Mouse (Mus musculus) MEL (cell line): ENCODE results near the gene Tfap4. TPM values are rescaled to one million over a fixed set of nuclear protein-coding genes. Genes with fewer than 3 reads are reported as not detected.

Experiments
- DNase-seq: peaks from one replicate; pipeline ENCODE4 v3.0.0; 2011; ENCODE audit warnings: low read depth, low spot score
- H3K27ac ChIP-seq: 2 replicates; pipeline ENCODE4 v1.5.1; 2012; ENCODE audit warnings: low read depth, mild to moderate bottlenecking, control low read depth, low read length, moderate library complexity; ENCODE audit not compliant: control insufficient read depth
- H3K27me3 ChIP-seq, 2 experiments: fragments of 150-350 bp in 1 of 2; sonication (generic) in 1 of 2; 2 replicates each; pipeline ENCODE4 v1.6.1; 2012; ENCODE audit warnings: low read length in 2 of 2, mild to moderate bottlenecking in 2 of 2, improper control_type of control experiment in 1 of 2, moderate library complexity in 1 of 2; ENCODE audit not compliant: insufficient read depth in 2 of 2, control insufficient read depth in 1 of 2
- H3K36me3 ChIP-seq, 2 experiments: 2 replicates each; pipeline ENCODE4 v1.6.1; 2012 to 2014; ENCODE audit warnings: low read length in 2 of 2, improper control_type of control experiment in 1 of 2, inconsistent platforms in 1 of 2, mild to moderate bottlenecking in 1 of 2; ENCODE audit not compliant: insufficient read depth in 2 of 2, control insufficient read depth in 1 of 2
- H3K4me1 ChIP-seq, 2 experiments: fragments of 150-350 bp in 1 of 2; sonication (generic) in 1 of 2; 2 replicates each; pipeline ENCODE4 v1.6.1; 2012; ENCODE audit warnings: low read length in 2 of 2, improper control_type of control experiment in 1 of 2, mild to moderate bottlenecking in 1 of 2; ENCODE audit not compliant: insufficient read depth in 2 of 2, control insufficient read depth in 1 of 2
- H3K4me3 ChIP-seq, 2 experiments: fragments of 150-350 bp in 1 of 2; sonication (generic) in 1 of 2; 2 replicates each; pipeline ENCODE4 v1.5.1; 2012; ENCODE audit warnings: low read depth in 2 of 2, low read length in 2 of 2, mild to moderate bottlenecking in 2 of 2, moderate library complexity in 2 of 2, control low read depth in 1 of 2, improper control_type of control experiment in 1 of 2; ENCODE audit not compliant: control insufficient read depth in 1 of 2, insufficient read depth in 1 of 2
- H3K79me2 ChIP-seq: 2 replicates; pipeline ENCODE4 v1.6.1; 2012; ENCODE audit warnings: mild to moderate bottlenecking, low read length, moderate library complexity; ENCODE audit not compliant: control insufficient read depth, poor library complexity, insufficient read depth
- H3K9ac ChIP-seq: 2 replicates; pipeline ENCODE4 v1.6.1; 2012; ENCODE audit warnings: low read depth, mild to moderate bottlenecking, control low read depth, low read length, moderate library complexity; ENCODE audit not compliant: control insufficient read depth, poor library complexity, severe bottlenecking
- H3K9me3 ChIP-seq: fragments of 150-350 bp; sonication (generic); replicated peaks from 2 replicates; pipeline ENCODE4 v1.6.1; 2012; ENCODE audit warnings: mild to moderate bottlenecking, low read length, improper control_type of control experiment, moderate library complexity; ENCODE audit not compliant: insufficient read depth
- BHLHE40 ChIP-seq: IDR thresholded peaks from 2 replicates; pipeline ENCODE4 v1.6.1; 2012; ENCODE audit warnings: low read depth, mild to moderate bottlenecking, inconsistent platforms, low read length, improper control_type of control experiment, borderline replicate concordance
- CHD2 ChIP-seq: IDR thresholded peaks from 2 replicates; pipeline ENCODE4 v1.6.1; 2011; ENCODE audit warnings: low read length, improper control_type of control experiment
- E2F4 ChIP-seq: IDR thresholded peaks from 2 replicates; pipeline ENCODE4 v1.6.1; 2011; ENCODE audit warnings: low read depth, low read length, improper control_type of control experiment, borderline replicate concordance
- EP300 ChIP-seq, 2 experiments: IDR thresholded peaks; 2 replicates each; pipeline ENCODE4 v1.6.1; 2011; ENCODE audit warnings: improper control_type of control experiment in 2 of 2, low read length in 2 of 2, low read depth in 1 of 2, mild to moderate bottlenecking in 1 of 2
- GATA1 ChIP-seq: IDR thresholded peaks from 2 replicates; pipeline ENCODE4 v1.6.1; 2011; ENCODE audit warnings: low read depth, low read length, improper control_type of control experiment
- KAT2A ChIP-seq: conservative IDR thresholded peaks from 2 replicates; pipeline ENCODE4 v1.6.1; 2012; ENCODE audit warnings: low read depth, low read length, improper control_type of control experiment, inconsistent platforms
- MAFK ChIP-seq: IDR thresholded peaks from 2 replicates; pipeline ENCODE4 v1.6.1; 2011; ENCODE audit warnings: low read depth, mild to moderate bottlenecking, low read length, improper control_type of control experiment, borderline replicate concordance
- MAZ ChIP-seq: IDR thresholded peaks from 2 replicates; pipeline ENCODE4 v1.6.1; 2012; ENCODE audit warnings: low read depth, mild to moderate bottlenecking, inconsistent platforms, low read length, improper control_type of control experiment
- MXI1 ChIP-seq: IDR thresholded peaks from 2 replicates; pipeline ENCODE4 v1.6.1; 2011; ENCODE audit warnings: mild to moderate bottlenecking, low read depth, low read length, improper control_type of control experiment
- MYB ChIP-seq: IDR thresholded peaks from 2 replicates; pipeline ENCODE4 v1.6.1; 2011; ENCODE audit warnings: mild to moderate bottlenecking, low read depth, low read length, improper control_type of control experiment
- MYC ChIP-seq: IDR thresholded peaks from 2 replicates; pipeline ENCODE4 v1.6.1; 2011; ENCODE audit warnings: low read depth, mild to moderate bottlenecking, low read length, improper control_type of control experiment, moderate library complexity
- NELFE ChIP-seq: IDR thresholded peaks from 2 replicates; pipeline ENCODE4 v1.6.1; 2011; ENCODE audit warnings: low read depth, low read length, improper control_type of control experiment
- NRF1 ChIP-seq: IDR thresholded peaks from 2 replicates; pipeline ENCODE4 v1.6.1; 2014; ENCODE audit warnings: low read depth, mild to moderate bottlenecking, inconsistent platforms, low read length, improper control_type of control experiment, moderate library complexity; ENCODE audit not compliant: poor library complexity, insufficient read depth, severe bottlenecking
- POLR2A ChIP-seq, 2 experiments: IDR thresholded peaks; 2 replicates each; pipeline ENCODE4 v1.6.1; 2011 to 2012; ENCODE audit warnings: low read length in 2 of 2, mild to moderate bottlenecking in 2 of 2, control low read depth in 1 of 2, improper control_type of control experiment in 1 of 2, low read depth in 1 of 2, moderate library complexity in 1 of 2; ENCODE audit not compliant: control insufficient read depth in 1 of 2, insufficient read depth in 1 of 2, poor library complexity in 1 of 2
- RAD21 ChIP-seq: IDR thresholded peaks from 2 replicates; pipeline ENCODE4 v1.6.1; 2011; ENCODE audit warnings: mild to moderate bottlenecking, low read depth, low read length, improper control_type of control experiment
- RCOR1 ChIP-seq: IDR thresholded peaks from 2 replicates; pipeline ENCODE4 v1.6.1; 2012; ENCODE audit warnings: low read depth, mild to moderate bottlenecking, inconsistent platforms, low read length, improper control_type of control experiment
- SIN3A ChIP-seq: IDR thresholded peaks from 2 replicates; pipeline ENCODE4 v1.6.1; 2012; ENCODE audit warnings: low read length, improper control_type of control experiment, inconsistent platforms
- TAL1 ChIP-seq: IDR thresholded peaks from 2 replicates; pipeline ENCODE4 v1.6.1; 2012; ENCODE audit warnings: mild to moderate bottlenecking, inconsistent platforms, low read length, moderate library complexity, mixed read lengths
- TBP ChIP-seq: IDR thresholded peaks from 2 replicates; pipeline ENCODE4 v1.8.0; 2011; ENCODE audit warnings: low read depth, low read length, improper control_type of control experiment
- TCF12 ChIP-seq: IDR thresholded peaks from 2 replicates; pipeline ENCODE4 v1.6.1; 2014; ENCODE audit warnings: low read depth, mild to moderate bottlenecking, inconsistent platforms, low read length, improper control_type of control experiment, moderate library complexity
- UBTF ChIP-seq: IDR thresholded peaks from 2 replicates; pipeline ENCODE4 v1.6.1; 2012; ENCODE audit warnings: low read depth, mild to moderate bottlenecking, inconsistent platforms, low read length, improper control_type of control experiment, moderate library complexity, borderline replicate concordance; ENCODE audit not compliant: insufficient read depth
- USF1 ChIP-seq: IDR thresholded peaks from 2 replicates; pipeline ENCODE4 v1.6.1; 2014; ENCODE audit warnings: low read depth, mild to moderate bottlenecking, inconsistent platforms, low read length, improper control_type of control experiment, moderate library complexity
- USF2 ChIP-seq, 2 experiments: IDR thresholded peaks; 2 replicates each; pipeline ENCODE4 v1.6.1; 2011 to 2012; ENCODE audit warnings: improper control_type of control experiment in 2 of 2, low read length in 2 of 2, borderline replicate concordance in 1 of 2, inconsistent platforms in 1 of 2, low read depth in 1 of 2, mild to moderate bottlenecking in 1 of 2; ENCODE audit not compliant: insufficient read depth in 1 of 2
- ZC3H11A ChIP-seq: IDR thresholded peaks from 2 replicates; pipeline ENCODE4 v1.6.1; 2012; ENCODE audit warnings: low read depth, mild to moderate bottlenecking, inconsistent platforms, low read length, improper control_type of control experiment
- ZKSCAN1 ChIP-seq: IDR thresholded peaks from 2 replicates; pipeline ENCODE4 v1.6.1; 2012; ENCODE audit warnings: low read depth, mild to moderate bottlenecking, inconsistent platforms, low read length, improper control_type of control experiment, moderate library complexity
- ZMIZ1 ChIP-seq: IDR thresholded peaks from 2 replicates; pipeline ENCODE4 v1.6.1; 2012; ENCODE audit warnings: low read depth, mild to moderate bottlenecking, inconsistent platforms, low read length, improper control_type of control experiment, moderate library complexity
- ZNF384 ChIP-seq: IDR thresholded peaks from 2 replicates; pipeline ENCODE4 v1.6.1; 2012; ENCODE audit warnings: low read depth, mild to moderate bottlenecking, inconsistent platforms, low read length, improper control_type of control experiment
- polyA plus RNA-seq, 2 experiments: library from polyadenylated mRNA; stranded (reverse) in 1 of 2; unstranded in 1 of 2; fragments of >175 nt in 1 of 2; fragments of >200 nt in 1 of 2; gene quantifications; 2 replicates each; pipeline versions ENCODE4 v1.2.1 to v1.2.4; 2012; ENCODE audit warnings: low replicate concordance in 2 of 2, low read depth in 1 of 2; ENCODE audit not compliant: insufficient read length in 2 of 2, insufficient read depth in 1 of 2, missing spikeins in 1 of 2
- total RNA-seq: library from RNA; depleted of rRNA; stranded (reverse); fragments of 300-350 nt; gene quantifications from 2 replicates; pipeline ENCODE4 v1.2.3, GENCODE M21; 2012

The Tfap4 gene
- total and polyA plus RNA-seq, 3 experiments, result 26.2 to 217 (median 40.3) TPM

- no peak overlapping the region for H3K9ac ChIP-seq
- peaks cover 0 to 5% of the 10 kb centered on the region in 2 experiments; a peak in 2 of 4 replicates for H3K4me1 ChIP-seq
- peaks cover 0 to 2% of the 10 kb centered on the region in 2 experiments; a peak in 1 of 4 replicates for H3K36me3 ChIP-seq
- no peaks in the 10 kb centered on the region for H3K79me2 ChIP-seq
- H3K4me3 ChIP-seq, result no peak overlapping the region
- no peak overlapping the region for H3K27ac ChIP-seq
- H3K9me3 ChIP-seq, result no peaks in the 10 kb centered on the region
- DNase-seq, result no peak
- no peaks in the 10 kb centered on the region; a peak in 1 of 4 replicates for H3K27me3 ChIP-seq
- TF ChIP-seq RCOR1 (no peak), BHLHE40 (no peak), UBTF (no peak), POLR2A (IDR thresholded peaks at IDR 0.05; ENCODE audit: control insufficient read depth in 1 of 2, insufficient read depth in 1 of 2, low read depth in 1 of 2, low read length in 2 of 2, poor library complexity in 1 of 2) (no peak), CHD2 (no peak), ZNF384 (no peak), USF2 (IDR thresholded peaks at IDR 0.05; ENCODE audit: borderline replicate concordance in 1 of 2, insufficient read depth in 1 of 2, low read depth in 1 of 2, low read length in 2 of 2) (no peak), MYC (no peak), EP300 (IDR thresholded peaks at IDR 0.05; ENCODE audit: low read depth in 1 of 2, low read length in 2 of 2) (no peak), SIN3A (no peak), ZKSCAN1 (no peak), TAL1 (no peak), MYB (no peak), KAT2A (no peak), GATA1 (no peak)
These were observed 17.2 kb upstream of the Tfap4 start for GRCm38 (mm10) chr16:4576873-4577272.

- no peaks in the 10 kb centered on the region; a peak in 1 of 4 replicates for H3K27me3 ChIP-seq
These were observed 16.4 kb upstream of the Tfap4 start for GRCm38 (mm10) chr16:4576038-4576437.

More at GRCm38 (mm10) chr16:4576038-4576437, 16.4 kb upstream of the Tfap4 start:
- TF ChIP-seq TCF12 (no peak), UBTF (no peak), USF1 (no peak), USF2 (IDR thresholded peaks at IDR 0.05; ENCODE audit: borderline replicate concordance in 1 of 2, insufficient read depth in 1 of 2, low read depth in 1 of 2, low read length in 2 of 2) (no peak), TAL1 (no peak), ZC3H11A (no peak), MXI1 (no peak), RAD21 (no peak), ZMIZ1 (no peak), ZKSCAN1 (no peak), TBP (no peak), NRF1 (no peak), MAFK (no peak), MYC (no peak), ZNF384 (no peak), MAZ (no peak), E2F4 (no peak), NELFE (no peak)
- Histone ChIP-seq H3K36me3 (peaks cover 0 to 2% of the 10 kb centered on the region in 2 experiments; a peak in 1 of 4 replicates), H3K4me1 (peaks cover 0 to 5% of the 10 kb centered on the region in 2 experiments; a peak in 2 of 4 replicates), H3K9ac (no peak overlapping the region), H3K9me3 (no peaks in the 10 kb centered on the region), H3K4me3 (no peak overlapping the region), H3K27ac (no peak overlapping the region), H3K79me2 (no peaks in the 10 kb centered on the region)
- DNase-seq, result no peak
